Mouse (Mus musculus) hindlimb bud, embryonic 11.5 days (tissue): ENCODE measurements around the gene Cep164.
A peak's percentile ranks its signal among the peaks of the same experiment; 100 is the strongest.
"Not testable (repeated sequence)": the region's sequence is repeated elsewhere in the genome, so short reads cannot be mapped to it uniquely, and the experiment has no call there.

Source experiments
- DNase-seq: peaks from one replicate; pipeline ENCODE4 v3.0.0-alpha.2; 2012; ENCODE audit warnings: low read depth, low spot score; ENCODE audit errors: extremely low spot score

Cep164 gene

GRCm38 (mm10) chr9:45828291-45828963, at the start of gene Cep164:
TSS of gene Cep164 (minus strand) at chr9:45828691.
- DNase-seq: peak; percentile 79

GRCm38 (mm10) chr9:45877928-45878327, 49.4 kb upstream of the Cep164 start:
- DNase-seq: no peak

- DNase-seq: no peak
Observed at GRCm38 (mm10) chr9:45870265-45870664, 41.8 kb upstream of the Cep164 start.

GRCm38 (mm10) chr9:45869181-45869580, 40.7 kb upstream of the Cep164 start:
- no peak for DNase-seq

GRCm38 (mm10) chr9:45861813-45862212, 33.3 kb upstream of the Cep164 start:
- no peak for DNase-seq

- no peak for DNase-seq
Observed at GRCm38 (mm10) chr9:45859364-45859763, 30.9 kb upstream of the Cep164 start.

- DNase-seq: no peak
Observed at GRCm38 (mm10) chr9:45854136-45854535, 25.6 kb upstream of the Cep164 start.

GRCm38 (mm10) chr9:45853695-45854094, 25.2 kb upstream of the Cep164 start:
- DNase-seq: no peak

GRCm38 (mm10) chr9:45851776-45852175, 23.3 kb upstream of the Cep164 start:
- DNase-seq: no peak

GRCm38 (mm10) chr9:45851330-45851729, 22.8 kb upstream of the Cep164 start:
- DNase-seq: no peak

- no peak for DNase-seq
Observed at GRCm38 (mm10) chr9:45850528-45851155, 22.2 kb upstream of the Cep164 start.

GRCm38 (mm10) chr9:45849528-45850408, 21.3 kb upstream of the Cep164 start:
- DNase-seq: no peak

- DNase-seq: no peak
Observed at GRCm38 (mm10) chr9:45846891-45847460, 18.5 kb upstream of the Cep164 start.

- not testable (repeated sequence) for DNase-seq
Observed at GRCm38 (mm10) chr9:45846176-45846575, 17.7 kb upstream of the Cep164 start.

- no peak for DNase-seq
Observed at GRCm38 (mm10) chr9:45845541-45845940, 17.1 kb upstream of the Cep164 start.

- DNase-seq: no peak
Observed at GRCm38 (mm10) chr9:45843780-45844179, 15.3 kb upstream of the Cep164 start.

GRCm38 (mm10) chr9:45843007-45843406, 14.5 kb upstream of the Cep164 start:
- no peak for DNase-seq

GRCm38 (mm10) chr9:45841458-45841857, 13.0 kb upstream of the Cep164 start:
- no peak for DNase-seq

- DNase-seq: no peak
Observed at GRCm38 (mm10) chr9:45840331-45840730, 11.8 kb upstream of the Cep164 start.

GRCm38 (mm10) chr9:45839982-45840300, 11.4 kb upstream of the Cep164 start:
- no peak for DNase-seq

GRCm38 (mm10) chr9:45839139-45839981, 10.9 kb upstream of the Cep164 start:
- DNase-seq: no peak
